Mouse (Mus musculus): Measurements from ENCODE around the gene Klhdc3.
A peak's percentile ranks its signal among the peaks of the same experiment; 100 is the strongest.

Klhdc3 gene

GRCm38 (mm10) chr17:46651755-46652547, 28.8 kb downstream of the Klhdc3 start:
- no peak for DNase-seq

GRCm38 (mm10) chr17:46651292-46651691, 29.4 kb downstream of the Klhdc3 start:
- DNase-seq = no peak

GRCm38 (mm10) chr17:46650232-46651031, 30.3 kb downstream of the Klhdc3 start, which contains the start of gene Cul7:
TSS of gene Cul7 (plus strand) at chr17:46650337.
- peak; percentile 93 for DNase-seq

- DNase-seq = no peak
Observed at GRCm38 (mm10) chr17:46649811-46650210, 30.9 kb downstream of the Klhdc3 start.

GRCm38 (mm10) chr17:46648436-46648835, 32.3 kb downstream of the Klhdc3 start:
- no peak for DNase-seq

- no peak for DNase-seq
Observed at GRCm38 (mm10) chr17:46647279-46647678, 33.4 kb downstream of the Klhdc3 start.

- no peak for DNase-seq
Observed at GRCm38 (mm10) chr17:46646322-46646662, 34.4 kb downstream of the Klhdc3 start.

- DNase-seq = peak; percentile 98
Observed at GRCm38 (mm10) chr17:46645561-46646321, 35.0 kb downstream of the Klhdc3 start, which contains the start of the genes Klc4 and Mrpl2. TSS of gene Klc4 (minus strand) at chr17:46646022. TSS of gene Mrpl2 (plus strand) at chr17:46646229.

- peak; percentile 94 for DNase-seq
Observed at GRCm38 (mm10) chr17:46644916-46645475, 35.7 kb downstream of the Klhdc3 start.

- DNase-seq = no peak
Observed at GRCm38 (mm10) chr17:46644152-46644805, 36.4 kb downstream of the Klhdc3 start.

- DNase-seq = no peak
Observed at GRCm38 (mm10) chr17:46642060-46642459, 38.7 kb downstream of the Klhdc3 start.

GRCm38 (mm10) chr17:46639929-46640328, 40.8 kb downstream of the Klhdc3 start:
- DNase-seq = no peak

- DNase-seq = peak; percentile 46
Observed at GRCm38 (mm10) chr17:46636831-46637523, 43.7 kb downstream of the Klhdc3 start.

GRCm38 (mm10) chr17:46629685-46630441, 50.9 kb downstream of the Klhdc3 start:
- peak; percentile 66 for DNase-seq

GRCm38 (mm10) chr17:46628791-46629684, 51.7 kb downstream of the Klhdc3 start, which contains the start of gene Ptk7:
TSS of gene Ptk7 (minus strand) at chr17:46629504.
- no peak for DNase-seq

GRCm38 (mm10) chr17:46628471-46628790, 52.3 kb downstream of the Klhdc3 start:
- DNase-seq = no peak

- no peak for DNase-seq
Observed at GRCm38 (mm10) chr17:46627409-46627808, 53.3 kb downstream of the Klhdc3 start.

GRCm38 (mm10) chr17:46624598-46624997, 56.1 kb downstream of the Klhdc3 start:
- DNase-seq = no peak
